Mouse (Mus musculus) ovary, postnatal 36 days (tissue): ENCODE results near the gene Ehbp1l1.
A peak's percentile ranks its signal among the peaks of the same experiment; 100 is the strongest.

Experiments used
- DNase-seq: peaks from one replicate; pipeline ENCODE4 v3.0.0; 2022; ENCODE audit warnings: low spot score, mixed read lengths

Ehbp1l1 gene

GRCm38 (mm10) chr19:5725767-5726515 is at the start of gene Ehbp1l1:
Gene Ehbp1l1, minus strand, starts transcription at chr19:5726317.
- DNase-seq, result peak; percentile 70

GRCm38 (mm10) chr19:5770925-5771860 is 45.1 kb upstream of the Ehbp1l1 start, which contains the start of gene Scyl1:
Gene Scyl1, minus strand, starts transcription at chr19:5771419.
- peak; percentile 98 for DNase-seq

- DNase-seq, result no peak
These were observed 44.2 kb upstream of the Ehbp1l1 start for GRCm38 (mm10) chr19:5770311-5770710.

- no peak for DNase-seq
These were observed 41.2 kb upstream of the Ehbp1l1 start for GRCm38 (mm10) chr19:5767271-5767670.

GRCm38 (mm10) chr19:5763163-5763562 is 37.0 kb upstream of the Ehbp1l1 start:
- no peak for DNase-seq

- DNase-seq, result no peak
These were observed 32.8 kb upstream of the Ehbp1l1 start for GRCm38 (mm10) chr19:5758878-5759403.

- no peak for DNase-seq
These were observed 31.0 kb upstream of the Ehbp1l1 start for GRCm38 (mm10) chr19:5756991-5757636.

- no peak for DNase-seq
These were observed 30.3 kb upstream of the Ehbp1l1 start for GRCm38 (mm10) chr19:5756321-5756985.

- DNase-seq, result peak; percentile 50
These were observed 25.6 kb upstream of the Ehbp1l1 start for GRCm38 (mm10) chr19:5751742-5752141.

GRCm38 (mm10) chr19:5750951-5751350 is 24.8 kb upstream of the Ehbp1l1 start:
- DNase-seq, result no peak

GRCm38 (mm10) chr19:5749476-5749875 is 23.4 kb upstream of the Ehbp1l1 start:
- DNase-seq, result no peak

- no peak for DNase-seq
These were observed 20.8 kb upstream of the Ehbp1l1 start for GRCm38 (mm10) chr19:5746907-5747363.

- DNase-seq, result peak; percentile 34
These were observed 19.9 kb upstream of the Ehbp1l1 start for GRCm38 (mm10) chr19:5745756-5746710.

GRCm38 (mm10) chr19:5743576-5743975 is 17.5 kb upstream of the Ehbp1l1 start:
- no peak for DNase-seq

GRCm38 (mm10) chr19:5742241-5742641 is 16.1 kb upstream of the Ehbp1l1 start:
- DNase-seq, result no peak

GRCm38 (mm10) chr19:5741641-5742240 is 15.6 kb upstream of the Ehbp1l1 start:
- peak; percentile 90 for DNase-seq

GRCm38 (mm10) chr19:5740320-5741317 is 14.5 kb upstream of the Ehbp1l1 start, which contains the start of gene Ltbp3:
Gene Ltbp3, plus strand, starts transcription at chr19:5740904.
- DNase-seq, result peak; percentile 84

GRCm38 (mm10) chr19:5739446-5739845 is 13.3 kb upstream of the Ehbp1l1 start:
- DNase-seq, result no peak
